ENCODE assay signal across 8 mouse cellular contexts in the genomic region with DNA sequence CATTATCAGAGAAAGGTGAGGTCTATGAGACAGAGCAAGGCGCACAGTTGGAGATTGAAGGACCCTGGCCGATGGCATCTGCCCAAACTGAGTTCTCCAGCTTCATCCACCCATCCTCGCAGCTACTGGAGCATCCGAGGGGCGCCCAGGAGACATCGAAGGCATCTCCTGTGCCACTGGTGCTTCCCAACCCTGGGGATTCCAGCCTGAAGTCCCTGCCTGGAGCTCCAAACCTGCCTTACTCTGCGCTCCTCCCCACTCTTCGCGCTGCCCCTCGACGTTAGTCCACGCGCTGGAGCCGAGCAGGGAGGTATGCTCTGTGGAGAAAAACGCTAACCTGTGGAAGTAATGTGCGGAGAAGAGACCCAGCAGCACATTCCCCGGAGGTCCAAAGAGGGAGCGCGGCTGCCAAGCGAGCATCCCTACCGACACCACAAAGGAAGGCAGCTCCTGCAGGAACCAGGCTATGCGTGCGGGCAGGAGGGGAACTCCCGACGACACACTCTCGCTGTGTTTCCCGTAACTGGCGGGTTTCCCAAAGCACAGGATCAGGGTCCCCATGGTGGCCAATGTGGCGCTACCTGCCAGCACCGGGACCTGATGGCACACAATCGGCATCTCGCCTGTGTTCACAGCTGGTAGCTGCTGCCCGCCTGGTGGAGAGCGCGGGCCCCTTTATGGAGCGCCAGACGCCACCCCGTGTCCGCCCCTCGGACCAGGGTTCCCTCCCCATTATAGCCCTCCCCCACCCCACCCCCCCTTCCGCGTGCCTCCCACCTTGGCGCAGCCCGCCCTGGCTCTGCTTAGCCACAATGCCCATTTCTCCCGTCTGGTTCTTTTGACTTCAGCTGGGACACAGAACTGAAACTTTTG. TPM values are rescaled to one million over a fixed set of nuclear protein-coding genes. Genes with fewer than 3 reads are reported as not detected.
A peak's percentile ranks its signal among the peaks of the same experiment; 100 is the strongest.
DNase-seq lines count a peak whose midpoint lies in the region; ATAC-seq and TF ChIP-seq lines count a peak whose summit lies in the region.

A gene (minus strand): TSS at position 707 of the 873 bp plus-strand sequence.

- DNase-seq in layer of hippocampus, postnatal 10 days (ENCODE audit: low spot score in 2 of 2): peak; percentile 7 to 15
- no peak for DNase-seq in layer of hippocampus, adult 2 months (ENCODE audit: low spot score in 2 of 2)
- peak; percentile 37 for DNase-seq in brain, embryonic 14.5 days (ENCODE audit: low read depth)
- DNase-seq in hindbrain, embryonic 14.5 days (ENCODE audit: low spot score): no peak
- DNase-seq in midbrain, postnatal 0 days (ENCODE audit: low spot score): peak; percentile 2
- DNase-seq in urinary bladder, postnatal 4 days (ENCODE audit: low spot score in 2 of 2): no peak
- no peak for DNase-seq in ovary, adult 18-20 months (ENCODE audit: low spot score)
- DNase-seq in lung, adult 18-20 months: no peak

- H3K27me3 ChIP-seq in hindbrain, embryonic 14.5 days (ENCODE audit: control insufficient read depth, insufficient read depth, low read length): peaks cover 56% of the 10 kb centered on the region
- H3K27me3 ChIP-seq in midbrain, postnatal 0 days (ENCODE audit: insufficient read depth, low read length): peaks cover 48% of the 10 kb centered on the region

- no peak for TF ChIP-seq CTCF in layer of hippocampus, adult 2 months (conservative IDR thresholded peaks at IDR 0.05)
- no peak for TF ChIP-seq CTCF in brain, embryonic 14.5 days (IDR thresholded peaks at IDR 0.05; ENCODE audit: borderline replicate concordance, extremely low read depth, insufficient read depth, insufficient read length)
- no peak for TF ChIP-seq CTCF in midbrain, postnatal 0 days (IDR thresholded peaks at IDR 0.05)

- no peaks in the 10 kb centered on the region for H3K9me3 ChIP-seq in hindbrain, embryonic 14.5 days (ENCODE audit: control insufficient read depth, low read length)
- no peaks in the 10 kb centered on the region for H3K9me3 ChIP-seq in midbrain, postnatal 0 days (ENCODE audit: low read length)

- H3K4me3 ChIP-seq in layer of hippocampus, adult 2 months: no peak within 1 kb of the TSS
- peak within 1 kb of the TSS; percentile 33 for H3K4me3 ChIP-seq in hindbrain, embryonic 14.5 days (replicated peaks; ENCODE audit: low read length)
- H3K4me3 ChIP-seq in midbrain, postnatal 0 days (ENCODE audit: low read depth, low read length): peak within 1 kb of the TSS; percentile 35

- peak within 1 kb of the TSS; percentile 13; the same call in 1 of the 2 replicates for H3K9ac ChIP-seq in hindbrain, embryonic 14.5 days
- H3K9ac ChIP-seq in midbrain, postnatal 0 days (replicated peaks; ENCODE audit: low read length, poor library complexity, severe bottlenecking): peak within 1 kb of the TSS; percentile 29; the same call in 1 of the 2 replicates

- WGBS in hindbrain, embryonic 14.5 days: 2% methylated on average over 44 of the region's 45 CpGs
- WGBS in midbrain, postnatal 0 days: under 1% methylated on average over 45 of the region's 45 CpGs

- H3K4me1 ChIP-seq in hindbrain, embryonic 14.5 days (replicated peaks; ENCODE audit: control insufficient read depth, insufficient read depth, low read length): 0 out of 2 replicates have a peak, but pooled peaks cover 4% of the 10 kb centered on the region
- H3K4me1 ChIP-seq in midbrain, postnatal 0 days (ENCODE audit: insufficient read depth, low read length): peaks cover 6% of the 10 kb centered on the region; the same call in 1 of the 2 replicates

- no peaks in the 10 kb centered on the region for H3K36me3 ChIP-seq in hindbrain, embryonic 14.5 days (replicated peaks; ENCODE audit: control insufficient read depth, insufficient read depth)
- no peaks in the 10 kb centered on the region for H3K36me3 ChIP-seq in midbrain, postnatal 0 days (ENCODE audit: insufficient read depth, low read length)

- no peak within 1 kb of the TSS for H3K27ac ChIP-seq in layer of hippocampus, adult 2 months
- no peak within 1 kb of the TSS for H3K27ac ChIP-seq in hindbrain, embryonic 14.5 days
- no peak within 1 kb of the TSS for H3K27ac ChIP-seq in midbrain, postnatal 0 days (ENCODE audit: low read depth, low read length)

- peak; percentile 40; the same call in 1 of the 2 replicates for ATAC-seq in hindbrain, embryonic 14.5 days (ENCODE audit: low FRiP score)
- ATAC-seq in midbrain, postnatal 0 days (ENCODE audit: low FRiP score): peak; percentile 49; the same call in 1 of the 2 replicates

- H3K4me2 ChIP-seq in hindbrain, embryonic 14.5 days (replicated peaks): peak within 1 kb of the TSS; percentile 56
- H3K4me2 ChIP-seq in midbrain, postnatal 0 days (ENCODE audit: low read depth, low read length, poor library complexity, severe bottlenecking): peak within 1 kb of the TSS; percentile 50

- TF ChIP-seq POLR2A in brain, embryonic 14.5 days (IDR thresholded peaks at IDR 0.05; ENCODE audit: borderline replicate concordance, extremely low read depth, insufficient read depth, insufficient read length, poor library complexity, severe bottlenecking): no peak

RNA-seq across cellular contexts. Expression of the gene that starts here (rescaled TPM):
- under 1 TPM in 1 of 2 experiments, not detected in 1; 0.30 TPM for total RNA-seq in layer of hippocampus, postnatal 10 days (2021)
- total RNA-seq in layer of hippocampus, adult 2 months (2021): not detected
- 0.08 and 0.12 TPM in 2 replicates for polyA plus RNA-seq in brain, embryonic 14.5 days (2012; rRNA removed)
- polyA plus RNA-seq in hindbrain, embryonic 14.5 days (2014; fragmentation: Nextera tagmentation; extraction: Ambion mirVana): not detected in 2 replicates
- total RNA-seq in midbrain, postnatal 0 days (2014; rRNA removed): not detected in 2 replicates
- 0.10 TPM in 1 of 2 replicates, not detected in the other for polyA plus RNA-seq in midbrain, postnatal 0 days (2015; fragmentation: Nextera tagmentation; extraction: Ambion mirVana)

Comparison
In these comparisons a context has a peak if more than half of its experiments do, and no peak if none do; other contexts are left out.
1. Peak in DNase-seq in layer of hippocampus, postnatal 10 days; RNA of the gene not detected or under 1 TPM.
2. Peak in DNase-seq in brain, embryonic 14.5 days; RNA of the gene not detected or under 1 TPM.
3. Peak in ATAC-seq, H3K4me3 ChIP-seq, H3K9ac ChIP-seq and H3K4me2 ChIP-seq in hindbrain, embryonic 14.5 days; RNA of the gene not detected or under 1 TPM.
4. Peak in DNase-seq, ATAC-seq, H3K4me3 ChIP-seq, H3K9ac ChIP-seq and H3K4me2 ChIP-seq in midbrain, postnatal 0 days; RNA of the gene not detected or under 1 TPM.